Mouse (Mus musculus): ENCODE measurements around the gene Carmil1.

Carmil1 gene

DNA sequence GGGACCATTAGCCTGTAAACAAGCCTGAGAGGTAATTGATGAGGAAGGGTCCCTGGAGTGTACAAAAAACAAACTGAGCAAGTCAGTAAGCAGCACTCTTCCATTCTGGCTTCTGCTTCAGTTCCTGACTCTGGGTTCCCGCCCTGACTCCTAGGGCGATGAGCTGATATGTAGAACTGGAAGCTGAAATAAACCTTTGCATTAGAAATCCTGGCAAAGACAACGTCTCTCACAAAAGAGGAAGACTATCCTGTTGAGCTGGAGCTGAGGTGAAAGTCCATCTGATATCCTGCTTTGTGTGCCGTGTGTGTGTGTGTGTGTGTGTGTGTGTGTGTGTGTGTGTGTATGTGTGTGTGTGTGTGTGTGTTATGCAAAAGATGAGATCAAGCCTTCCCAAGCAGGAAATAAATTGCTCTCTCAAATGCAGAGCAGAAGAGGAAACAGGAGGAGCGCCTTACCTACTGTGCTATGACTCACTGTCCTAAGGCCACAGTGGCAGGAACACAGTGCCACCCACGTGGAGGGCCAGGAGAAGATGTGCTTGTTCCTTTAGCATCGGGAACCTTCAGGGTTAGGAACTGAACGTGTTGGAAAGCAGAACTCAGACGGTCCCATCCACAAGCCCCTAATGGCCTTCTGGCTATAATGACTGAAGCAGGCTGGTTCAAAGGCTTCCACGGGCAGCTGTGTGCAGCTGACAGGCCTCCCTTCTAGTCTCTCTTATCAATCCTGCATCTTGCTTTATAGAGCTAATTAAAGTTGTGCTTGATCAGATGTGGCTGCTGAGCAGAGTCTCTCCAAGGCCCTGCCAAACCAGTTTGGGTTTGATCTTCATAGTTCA lies 19.6 kb downstream of the Carmil1 start:
- DNase-seq (ENCODE audit: inconsistent age in 2 of 2, low spot score in 1 of 2) = peak; percentile 82 to 85

- peak; percentile 13 to 68 for DNase-seq (ENCODE audit: inconsistent age in 2 of 2, low spot score in 1 of 2)
Measured at GRCm38 (mm10) chr13:24257809-24258208, 22.8 kb downstream of the Carmil1 start.

DNA sequence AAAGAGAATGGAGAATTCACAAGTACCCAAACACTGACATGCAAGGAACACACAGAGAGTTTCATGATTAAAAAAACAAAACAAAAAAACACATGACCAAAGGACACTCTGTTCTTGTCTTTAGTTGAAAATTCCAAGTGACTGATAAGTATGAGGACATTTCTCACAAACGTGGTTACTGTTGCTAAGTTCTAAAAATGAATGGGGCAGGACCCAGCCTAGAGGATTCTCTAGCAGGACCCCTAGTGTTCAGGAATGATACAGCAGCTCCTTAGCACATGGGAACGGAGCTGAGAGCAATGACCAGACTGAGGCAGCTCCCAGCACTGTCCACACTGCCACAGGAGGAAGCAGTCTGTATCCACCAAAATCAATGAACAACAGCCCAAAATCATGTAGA lies 26.6 kb downstream of the Carmil1 start:
- DNase-seq (ENCODE audit: inconsistent age in 2 of 2, low spot score in 1 of 2) = peak; percentile 75 to 88

- DNase-seq (ENCODE audit: inconsistent age in 2 of 2, low spot score in 1 of 2) = no peak
Measured at GRCm38 (mm10) chr13:24253551-24253950, 27.0 kb downstream of the Carmil1 start.

DNA sequence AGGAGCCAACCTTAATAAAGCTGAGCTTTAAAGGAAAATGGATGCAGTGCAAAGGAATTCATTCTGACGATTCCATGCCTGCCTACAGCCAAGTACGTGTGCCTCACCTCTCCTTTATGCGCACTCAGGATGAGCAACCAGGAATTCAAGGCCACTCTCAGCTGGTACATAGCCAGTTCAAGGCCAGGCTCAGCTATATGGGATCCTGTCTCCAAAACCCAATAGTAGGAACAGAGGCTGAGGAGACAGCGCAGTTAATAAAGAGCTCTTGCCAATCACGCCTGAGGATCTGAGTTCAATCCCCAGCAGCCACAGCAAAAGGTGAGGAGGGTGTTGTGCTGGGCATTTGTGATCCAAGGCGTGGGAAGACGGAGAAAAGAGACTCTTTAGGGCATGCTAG lies 29.4 kb downstream of the Carmil1 start:
- DNase-seq (ENCODE audit: inconsistent age in 2 of 2, low spot score in 1 of 2) = peak; percentile 61 to 72

DNA sequence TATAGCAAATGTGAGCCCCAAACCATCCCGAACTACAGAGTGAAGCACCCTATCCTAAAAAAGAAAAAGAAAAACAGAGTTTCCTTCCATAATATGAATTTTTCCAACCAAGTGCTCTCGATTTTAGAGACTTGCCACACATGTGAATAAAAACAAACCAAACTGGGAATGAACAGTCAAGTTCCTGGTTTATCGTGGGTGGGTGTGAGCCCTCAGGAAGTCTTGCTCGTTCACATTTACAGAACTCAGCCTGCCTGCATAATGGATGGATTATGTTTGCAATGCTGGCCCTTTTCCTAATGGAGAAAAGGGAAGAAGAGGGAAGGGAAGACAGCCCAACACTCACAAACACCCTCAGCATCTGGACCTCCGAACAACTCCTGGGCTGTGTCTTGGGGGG lies 32.7 kb downstream of the Carmil1 start:
- no peak for DNase-seq (ENCODE audit: inconsistent age in 2 of 2, low spot score in 1 of 2)

GRCm38 (mm10) chr13:24247441-24247840 lies 33.2 kb downstream of the Carmil1 start:
- peak in 1 of 2 experiments; percentile 52 for DNase-seq (ENCODE audit: inconsistent age in 2 of 2, low spot score in 1 of 2)

DNA sequence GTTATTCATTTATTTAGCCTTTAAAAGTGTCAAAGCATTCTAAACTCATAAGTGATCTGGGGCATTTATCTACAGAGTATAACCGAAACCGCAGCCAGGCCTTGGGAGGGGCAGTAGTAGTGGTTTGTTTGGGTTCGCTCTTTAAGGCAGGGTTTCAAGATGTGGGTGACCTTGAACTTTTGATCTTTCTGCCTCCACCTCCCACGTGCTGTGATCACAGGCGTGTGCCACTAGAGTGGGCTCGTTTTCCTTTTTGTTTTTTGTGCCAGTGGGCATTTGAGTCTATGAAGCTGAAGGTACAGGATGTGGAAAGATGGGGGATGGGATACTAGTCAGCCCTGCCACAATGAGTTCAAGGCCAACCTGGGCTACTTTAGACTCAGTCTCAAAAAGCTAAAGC lies 34.3 kb downstream of the Carmil1 start:
- peak in 1 of 2 experiments; percentile 57 for DNase-seq (ENCODE audit: inconsistent age in 2 of 2, low spot score in 1 of 2)

- DNase-seq (ENCODE audit: inconsistent age in 2 of 2, low spot score in 1 of 2) = no peak
Measured at GRCm38 (mm10) chr13:24244613-24245012, 36.0 kb downstream of the Carmil1 start.

GRCm38 (mm10) chr13:24243964-24244363 lies 36.6 kb downstream of the Carmil1 start:
- DNase-seq (ENCODE audit: inconsistent age in 2 of 2, low spot score in 1 of 2) = no peak

DNA sequence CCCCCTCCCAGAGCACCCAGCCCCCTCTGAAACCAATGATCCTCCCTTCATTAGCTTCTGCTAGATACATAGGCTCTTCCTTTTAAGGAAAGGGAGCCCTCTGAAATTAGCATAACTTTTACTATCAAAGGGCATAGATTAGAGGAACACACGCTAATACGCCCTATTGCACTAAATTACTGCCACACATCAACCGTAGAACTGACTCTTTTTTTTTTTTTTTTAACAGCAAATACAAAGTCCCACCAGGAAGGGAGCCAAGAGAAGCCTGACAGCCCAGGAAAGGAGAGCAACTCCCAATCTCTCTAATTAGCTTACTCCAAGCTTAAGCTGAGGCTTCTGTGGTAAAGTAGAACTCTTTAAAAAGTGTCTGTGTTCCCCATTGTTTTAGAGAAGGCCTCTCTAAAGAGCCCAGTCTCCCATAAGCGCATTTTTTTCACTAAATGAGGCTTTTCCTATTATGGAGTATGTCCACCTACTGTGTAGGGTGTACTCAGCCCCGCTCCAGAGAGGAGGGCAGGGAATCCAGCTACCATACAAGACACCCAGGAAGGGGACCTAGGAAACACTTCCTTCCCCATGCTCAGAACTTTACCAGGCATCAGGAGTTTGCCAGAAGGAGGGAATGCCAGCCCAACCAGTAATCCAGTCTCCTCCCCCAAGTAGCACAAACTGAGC lies 38.0 kb downstream of the Carmil1 start:
- DNase-seq (ENCODE audit: inconsistent age in 2 of 2, low spot score in 1 of 2) = no peak

GRCm38 (mm10) chr13:24241201-24241600 lies 39.4 kb downstream of the Carmil1 start:
- no peak for DNase-seq (ENCODE audit: inconsistent age in 2 of 2, low spot score in 1 of 2)

DNA sequence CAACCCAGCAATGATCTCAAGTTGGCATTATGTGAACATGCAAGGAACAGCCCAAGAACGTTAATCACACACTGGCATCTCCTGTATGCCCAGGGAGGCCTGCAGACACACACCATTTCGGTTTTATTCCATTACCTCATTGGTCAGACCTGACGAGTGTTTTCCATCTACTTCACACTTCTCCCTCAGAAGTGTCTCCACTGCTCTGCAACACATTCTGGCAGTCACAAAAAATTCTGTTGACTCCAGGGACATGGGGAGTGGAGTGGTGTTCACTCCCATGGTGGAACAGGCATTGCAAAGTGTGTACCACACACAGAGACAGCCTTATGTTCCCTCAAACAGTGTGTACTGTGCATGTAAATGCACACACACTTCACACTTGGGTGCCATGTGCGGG lies 40.2 kb downstream of the Carmil1 start:
- DNase-seq (ENCODE audit: inconsistent age in 2 of 2, low spot score in 1 of 2) = no peak

GRCm38 (mm10) chr13:24238456-24239120 lies 42.0 kb downstream of the Carmil1 start:
- DNase-seq (ENCODE audit: inconsistent age in 2 of 2, low spot score in 1 of 2) = no peak

DNA sequence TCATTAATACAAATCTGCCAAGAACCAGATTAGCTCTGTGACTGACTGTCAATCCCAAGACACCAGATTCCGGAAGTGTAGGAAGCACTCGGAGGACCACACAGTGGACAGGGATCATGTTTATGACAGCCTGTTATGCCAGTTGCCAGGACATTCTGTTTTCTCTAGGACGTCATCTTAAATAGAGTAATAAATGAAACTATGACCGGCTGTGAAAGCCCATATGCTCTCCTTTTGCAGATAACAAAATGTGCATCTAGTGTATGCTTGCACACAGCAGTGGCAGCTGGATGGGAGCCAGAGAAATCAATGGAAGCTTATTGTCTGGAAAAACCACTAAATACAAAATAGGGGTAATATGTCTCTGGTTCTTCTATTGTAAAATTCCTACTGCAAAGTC lies 43.9 kb downstream of the Carmil1 start:
- no peak for DNase-seq (ENCODE audit: inconsistent age in 2 of 2, low spot score in 1 of 2)

DNA sequence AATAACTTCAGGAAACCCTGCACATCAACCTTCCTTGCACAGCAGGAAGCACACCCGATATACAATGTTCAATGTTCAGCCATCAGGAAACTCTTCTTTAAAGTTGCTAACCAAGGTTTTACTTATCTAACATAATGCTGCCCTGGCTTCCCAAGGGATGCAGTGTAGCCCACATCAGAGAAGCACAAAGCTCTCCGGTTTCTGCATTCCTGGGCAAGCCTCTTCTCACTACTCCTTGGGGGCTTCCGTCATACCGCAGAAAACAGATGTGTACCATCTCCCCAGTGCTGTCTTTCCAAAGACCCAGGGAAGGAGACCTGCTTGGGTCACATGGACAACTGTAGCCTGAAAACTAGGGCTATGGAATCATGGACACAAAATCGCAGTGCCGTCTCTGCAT lies 47.8 kb downstream of the Carmil1 start:
- no peak for DNase-seq (ENCODE audit: inconsistent age in 2 of 2, low spot score in 1 of 2)

DNA sequence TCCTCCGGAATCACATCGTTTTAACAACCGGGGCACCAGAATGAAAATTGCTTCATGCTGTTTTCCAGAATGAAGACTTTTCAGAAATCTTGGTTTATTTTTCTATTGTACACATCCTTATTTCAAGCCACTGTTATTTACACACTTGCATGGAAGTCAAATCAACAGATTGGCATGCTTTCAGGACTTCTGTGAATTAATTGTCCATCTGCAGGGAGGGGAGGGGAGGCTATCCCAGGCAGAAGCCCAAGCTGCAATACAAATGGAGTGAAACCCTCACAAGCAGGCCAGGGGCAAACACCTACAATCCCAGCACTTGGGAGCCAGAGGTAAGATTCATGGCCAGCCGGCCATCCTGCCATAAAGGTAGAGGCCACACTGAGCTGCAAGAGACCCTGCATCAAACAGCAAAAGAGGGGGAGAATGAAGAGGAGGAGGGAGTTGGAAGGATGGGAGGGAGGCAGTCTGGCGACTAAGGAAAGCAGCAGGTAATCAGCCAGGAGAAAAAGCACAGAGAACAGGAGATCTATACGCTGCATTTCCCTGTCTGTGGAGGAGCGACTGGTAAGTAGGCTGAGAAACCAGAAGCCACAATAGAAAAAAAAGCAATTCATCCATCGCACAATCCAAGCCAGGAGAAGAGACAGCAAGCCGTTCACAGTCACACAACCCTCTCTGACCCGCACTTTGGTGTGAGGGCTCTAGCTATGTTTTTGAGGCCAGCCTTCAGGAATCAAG lies 48.7 kb downstream of the Carmil1 start:
- no peak for DNase-seq (ENCODE audit: inconsistent age in 2 of 2, low spot score in 1 of 2)

DNA sequence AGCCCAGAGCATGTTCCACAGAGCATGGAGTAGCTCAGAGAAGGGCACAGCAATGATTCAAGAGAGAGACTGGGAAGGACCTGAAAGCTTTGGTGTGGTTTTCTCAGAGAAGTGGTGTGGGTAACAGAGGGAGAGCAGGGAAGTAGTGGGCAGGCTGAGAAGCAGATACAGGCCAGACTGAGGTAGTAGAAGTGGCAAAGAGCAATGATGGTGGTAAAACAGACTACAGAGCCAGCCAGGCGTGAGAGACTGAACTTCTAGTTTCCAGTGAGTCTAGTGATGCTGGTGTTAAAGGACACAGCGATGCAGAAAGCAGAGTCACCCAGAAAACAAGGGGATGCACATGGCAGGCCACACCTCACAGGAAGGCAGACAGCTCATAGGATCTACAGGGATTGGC lies 49.4 kb downstream of the Carmil1 start:
- no peak for DNase-seq (ENCODE audit: inconsistent age in 2 of 2, low spot score in 1 of 2)

GRCm38 (mm10) chr13:24230541-24231095 lies 50.0 kb downstream of the Carmil1 start:
- no peak for DNase-seq (ENCODE audit: inconsistent age in 2 of 2, low spot score in 1 of 2)

GRCm38 (mm10) chr13:24223425-24224201 lies 57.0 kb downstream of the Carmil1 start:
- DNase-seq (ENCODE audit: inconsistent age in 2 of 2, low spot score in 1 of 2) = no peak
